Mouse (Mus musculus): ENCODE results near the gene Tmem59. TPM values are rescaled to one million over a fixed set of nuclear protein-coding genes. Genes with fewer than 3 reads are reported as not detected.

The Tmem59 gene
- total and polyA plus RNA-seq, 3 experiments: 55.8 to 78.9 TPM; not detected in 1

DNA sequence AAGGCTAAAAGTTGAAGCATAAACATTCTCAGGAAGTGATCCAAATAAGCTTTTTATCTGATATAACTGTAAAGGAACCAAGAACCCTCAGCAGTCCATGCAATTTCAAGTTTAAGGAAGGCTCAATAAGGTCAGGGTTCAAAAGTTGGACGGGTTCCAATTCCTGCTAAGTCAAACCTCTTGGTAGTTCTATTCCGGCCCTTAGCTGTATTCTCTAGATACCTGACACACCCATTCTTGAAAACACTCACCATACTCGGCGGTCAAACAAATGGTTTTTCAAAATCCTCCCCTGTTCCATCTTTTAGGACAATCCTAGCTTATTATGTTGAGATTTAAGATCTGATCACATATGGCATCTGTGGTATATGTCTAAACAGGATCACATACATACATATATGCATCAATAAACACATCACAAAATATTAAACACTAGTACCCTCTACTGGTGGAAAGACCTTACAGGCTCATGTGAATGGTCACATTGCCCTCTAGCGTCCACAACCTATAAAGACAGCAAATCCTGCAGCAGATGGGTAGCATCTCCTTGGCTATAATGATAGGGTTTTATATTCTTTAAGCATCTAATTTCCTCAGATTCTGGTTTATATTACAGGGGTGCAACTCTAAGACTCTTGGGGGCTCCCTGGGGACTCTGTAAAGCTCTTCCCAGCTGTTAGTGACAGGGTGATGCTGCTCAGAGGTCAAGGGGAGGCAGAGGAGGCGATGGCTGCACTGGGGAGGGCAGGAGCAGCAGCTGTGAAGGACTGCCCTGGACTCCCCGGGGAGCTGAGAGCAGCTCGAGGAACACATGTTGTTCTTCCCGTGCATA lies 14.2 kb upstream of the Tmem59 start (continued):
- TF ChIP-seq TAL1 (IDR thresholded peaks at IDR 0.05; ENCODE audit: low read length) (no peak), MEF2A (IDR thresholded peaks at IDR 0.05; ENCODE audit: extremely low read depth, insufficient replicate concordance, low read depth, low read length, poor library complexity, severe bottlenecking) (no peak), ZMIZ1 (IDR thresholded peaks at IDR 0.05; ENCODE audit: low read depth, low read length) (no peak), CHD2 (IDR thresholded peaks at IDR 0.05; ENCODE audit: low read length) (no peak), ZKSCAN1 (IDR thresholded peaks at IDR 0.05; ENCODE audit: low read depth, low read length) (no peak), MAZ (IDR thresholded peaks at IDR 0.05; ENCODE audit: low read depth, low read length) (peak; percentile 72), TCF12 (IDR thresholded peaks at IDR 0.05; ENCODE audit: low read depth, low read length) (no peak), NRF1 (IDR thresholded peaks at IDR 0.05; ENCODE audit: insufficient read depth, low read depth, low read length, poor library complexity, severe bottlenecking) (no peak), NELFE (IDR thresholded peaks at IDR 0.05; ENCODE audit: low read depth, low read length) (no peak), USF1 (IDR thresholded peaks at IDR 0.05; ENCODE audit: low read depth, low read length) (no peak), HCFC1 (IDR thresholded peaks at IDR 0.05; ENCODE audit: low read depth, low read length) (0 out of 2 replicates have a peak, but pooled peaks have one; percentile 44), CHD1 (IDR thresholded peaks at IDR 0.05; ENCODE audit: low read depth, low read length) (no peak), MAX (IDR thresholded peaks at IDR 0.05; ENCODE audit: low read length) (peak; percentile 26; the same call in 1 of the 2 replicates), MYC (IDR thresholded peaks at IDR 0.05; ENCODE audit: low read depth, low read length) (peak; percentile 55; the same call in 1 of the 2 replicates)

DNA sequence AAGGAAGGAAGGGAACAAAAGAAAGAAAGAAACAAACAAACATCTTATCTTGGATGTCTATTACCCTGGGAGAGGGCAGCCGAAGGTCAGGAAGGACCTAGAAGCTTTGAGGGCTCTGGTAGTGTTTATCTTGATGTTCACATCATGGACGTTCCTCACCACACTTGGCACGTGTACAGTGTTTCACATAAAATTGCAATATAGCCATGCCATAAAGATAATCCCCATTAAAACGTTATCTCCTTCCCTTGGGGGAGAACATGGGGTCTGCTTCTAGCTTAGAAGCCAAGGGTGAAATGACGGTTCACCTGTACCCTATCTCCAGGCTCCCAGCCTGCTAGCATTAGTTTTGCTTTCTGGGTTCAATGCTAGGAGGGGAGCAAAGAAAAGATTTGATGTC lies 11.5 kb upstream of the Tmem59 start:
- H3K9me3 ChIP-seq (replicated peaks; ENCODE audit: insufficient read depth, low read length): no peaks in the 10 kb centered on the region
- H3K27ac ChIP-seq (ENCODE audit: control insufficient read depth, low read depth, low read length): no peak overlapping the region
- no peak overlapping the region for H3K4me3 ChIP-seq (ENCODE audit: control insufficient read depth in 1 of 2, insufficient read depth in 1 of 2, low read depth in 2 of 2, low read length in 2 of 2)
- H3K36me3 ChIP-seq (ENCODE audit: control insufficient read depth in 1 of 2, insufficient read depth in 2 of 2, low read length in 2 of 2): peaks cover 0 to 2% of the 10 kb centered on the region in 2 experiments; a peak in 2 of 4 replicates
- no peaks in the 10 kb centered on the region for H3K27me3 ChIP-seq (ENCODE audit: control insufficient read depth in 1 of 2, insufficient read depth in 2 of 2, low read length in 2 of 2)
- peaks cover 0 to 3% of the 10 kb centered on the region in 2 experiments; a peak in 1 of 4 replicates for H3K4me1 ChIP-seq (ENCODE audit: control insufficient read depth in 1 of 2, insufficient read depth in 2 of 2, low read length in 2 of 2)
- DNase-seq (ENCODE audit: low read depth, low spot score): peak; percentile 49
- no peaks in the 10 kb centered on the region for H3K79me2 ChIP-seq (ENCODE audit: control insufficient read depth, insufficient read depth, low read length, poor library complexity)
- no peak overlapping the region for H3K9ac ChIP-seq (ENCODE audit: control insufficient read depth, low read depth, low read length, poor library complexity, severe bottlenecking)
- no peak for TF ChIP-seq GABPA (IDR thresholded peaks at IDR 0.05; ENCODE audit: low read depth, low read length)
- TF ChIP-seq EP300 (IDR thresholded peaks at IDR 0.05; ENCODE audit: low read depth in 1 of 2, low read length in 2 of 2): peak; percentile 65 to 69; a peak in 3 of 4 replicates
- TF ChIP-seq HCFC1 (IDR thresholded peaks at IDR 0.05; ENCODE audit: low read depth, low read length): no peak
- TF ChIP-seq MYC (IDR thresholded peaks at IDR 0.05; ENCODE audit: low read depth, low read length): peak; percentile 41; the same call in 1 of the 2 replicates
- peak; percentile 39; the same call in 1 of the 2 replicates for TF ChIP-seq RCOR1 (IDR thresholded peaks at IDR 0.05; ENCODE audit: low read depth, low read length)
- TF ChIP-seq CTCF (IDR thresholded peaks at IDR 0.05 in 2 of 3, conservative IDR thresholded peaks at IDR 0.05 in 1 of 3; ENCODE audit: control insufficient read depth in 1 of 3, insufficient read depth in 1 of 3, low read depth in 2 of 3, low read length in 3 of 3, poor library complexity in 1 of 3, severe bottlenecking in 1 of 3): no peak
- TF ChIP-seq POLR2AphosphoS2 (IDR thresholded peaks at IDR 0.05; ENCODE audit: low read length): no peak
- no peak for TF ChIP-seq CHD2 (IDR thresholded peaks at IDR 0.05; ENCODE audit: low read length)
- TF ChIP-seq NELFE (IDR thresholded peaks at IDR 0.05; ENCODE audit: low read depth, low read length): no peak
- peak; percentile 70 for TF ChIP-seq ETS1 (IDR thresholded peaks at IDR 0.05; ENCODE audit: low read depth, low read length)
- TF ChIP-seq USF2 (IDR thresholded peaks at IDR 0.05; ENCODE audit: borderline replicate concordance in 1 of 2, insufficient read depth in 1 of 2, low read depth in 1 of 2, low read length in 2 of 2): no peak
- TF ChIP-seq SIN3A (IDR thresholded peaks at IDR 0.05; ENCODE audit: low read length): peak; percentile 66
- TF ChIP-seq BHLHE40 (IDR thresholded peaks at IDR 0.05; ENCODE audit: borderline replicate concordance, low read depth, low read length): peak; percentile 92
- TF ChIP-seq SMC3 (IDR thresholded peaks at IDR 0.05; ENCODE audit: low read depth, low read length): no peak
- peak; percentile 69; the same call in 1 of the 2 replicates for TF ChIP-seq MXI1 (IDR thresholded peaks at IDR 0.05; ENCODE audit: low read depth, low read length)
- no peak for TF ChIP-seq JUND (IDR thresholded peaks at IDR 0.05; ENCODE audit: low read depth, low read length)
- peak; percentile 66 for TF ChIP-seq TCF12 (IDR thresholded peaks at IDR 0.05; ENCODE audit: low read depth, low read length)
- peak; percentile 66 for TF ChIP-seq GATA1 (IDR thresholded peaks at IDR 0.05; ENCODE audit: low read depth, low read length)
- no peak for TF ChIP-seq POLR2AphosphoS5 (IDR thresholded peaks at IDR 0.05; ENCODE audit: borderline replicate concordance, low read depth, low read length)
- no peak for TF ChIP-seq RAD21 (IDR thresholded peaks at IDR 0.05; ENCODE audit: low read depth, low read length)
- TF ChIP-seq ZC3H11A (IDR thresholded peaks at IDR 0.05; ENCODE audit: low read depth, low read length): no peak
- TF ChIP-seq ZNF384 (IDR thresholded peaks at IDR 0.05; ENCODE audit: low read depth, low read length): no peak
- TF ChIP-seq KAT2A (conservative IDR thresholded peaks at IDR 0.05; ENCODE audit: low read depth, low read length): no peak
- peak; percentile 53; the same call in 1 of the 2 replicates for TF ChIP-seq USF1 (IDR thresholded peaks at IDR 0.05; ENCODE audit: low read depth, low read length)
- TF ChIP-seq CHD1 (IDR thresholded peaks at IDR 0.05; ENCODE audit: low read depth, low read length): no peak

Measured in MEL (cell line).